Mouse (Mus musculus) liver, embryonic 13.5 days (tissue): ENCODE results near the gene Fam234a. TPM values are rescaled to one million over a fixed set of nuclear protein-coding genes. Genes with fewer than 3 reads are reported as not detected.

Experiments used
- ATAC-seq: fragments of 200-750 bp; cut with Nextera tagmentation; 2 replicates; pipeline ENCODE4 v1.8.0; 2017; ENCODE audit warnings: low read depth, mild to moderate bottlenecking, moderate number of reproducible peaks, moderate library complexity
- DNase-seq: peaks from one replicate; pipeline ENCODE4 v3.0.0; 2022
- H3K27ac ChIP-seq: fragments of 300-500 bp; sonication (generic); 2 replicates; pipeline ENCODE4 v1.5.1; 2015; ENCODE audit warnings: moderate library complexity, mild to moderate bottlenecking, inconsistent platforms
- H3K27me3 ChIP-seq: fragments of 300-500 bp; sonication (generic); 2 replicates; pipeline ENCODE4 v1.6.1; 2015; ENCODE audit warnings: mild to moderate bottlenecking, inconsistent platforms
- H3K36me3 ChIP-seq: fragments of 300-500 bp; sonication (generic); 2 replicates; pipeline ENCODE4 v1.6.1; 2015; ENCODE audit warnings: mild to moderate bottlenecking, inconsistent platforms
- H3K4me1 ChIP-seq: fragments of 300-500 bp; sonication (generic); replicated peaks from 2 replicates; pipeline ENCODE4 v1.6.1; 2015; ENCODE audit warnings: inconsistent platforms
- H3K4me2 ChIP-seq: fragments of 300-500 bp; sonication (generic); 2 replicates; pipeline ENCODE4 v1.6.1; 2015; ENCODE audit warnings: inconsistent platforms, mild to moderate bottlenecking, moderate library complexity
- H3K4me3 ChIP-seq: fragments of 300-500 bp; sonication (generic); replicated peaks from 2 replicates; pipeline ENCODE4 v1.5.1; 2015; ENCODE audit warnings: mild to moderate bottlenecking, inconsistent platforms
- H3K9ac ChIP-seq: fragments of 300-500 bp; sonication (generic); 2 replicates; pipeline ENCODE4 v1.6.1; 2015; ENCODE audit warnings: mild to moderate bottlenecking, inconsistent platforms
- H3K9me3 ChIP-seq: fragments of 300-500 bp; sonication (generic); replicated peaks from 2 replicates; pipeline ENCODE4 v1.6.1; 2016; ENCODE audit warnings: inconsistent platforms
- WGBS: fragments of 180-500 bp; shearing (Covaris S2); methylation state at CpG from one replicate; pipeline ENCODE4 v1.1.7; 2015; ENCODE audit not compliant: insufficient replicate concordance; 5-methylcytosine and 5-hydroxymethylcytosine counted together
- polyA plus RNA-seq: library from polyadenylated mRNA; unstranded; fragments of >200 nt; fragmentation: Nextera tagmentation; extraction: Ambion mirVana; gene quantifications from 2 replicates; pipeline ENCODE4 v1.2.1, GENCODE M21; 2015

Gene Fam234a
- polyA plus RNA-seq, 1 experiment from 2014 or later = 12.0 TPM

DNA sequence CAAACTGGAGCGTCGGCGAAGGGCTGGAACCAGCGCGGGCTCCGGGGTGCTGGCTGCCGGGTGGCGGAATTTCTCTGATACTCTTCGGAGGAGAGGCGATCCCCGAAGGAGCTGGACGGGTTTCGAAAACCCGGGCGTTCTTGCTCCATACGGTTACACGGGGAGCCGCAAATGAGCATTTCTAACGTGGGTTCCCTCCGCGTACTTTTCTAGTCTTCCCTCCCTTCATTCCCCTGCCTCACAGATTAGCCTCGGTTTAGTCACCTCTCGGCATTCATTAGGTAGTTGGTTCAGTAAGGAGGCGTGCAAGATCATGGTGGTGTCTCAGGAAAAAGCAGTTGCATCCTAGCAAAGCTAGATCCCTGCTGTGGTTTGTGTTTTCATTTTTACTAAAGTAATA, 9.4 kb upstream of the Fam234a start:
- under 1% methylated on average over 24 of the region's 24 CpGs for WGBS
- peaks cover 28% of the 10 kb centered on the region for H3K36me3 ChIP-seq
- ATAC-seq = no peak; the same call in 1 of the 2 replicates
- H3K27me3 ChIP-seq = no peaks in the 10 kb centered on the region
- peak overlapping the region; percentile 83 for H3K4me2 ChIP-seq
- H3K27ac ChIP-seq = peak overlapping the region; percentile 96
- H3K4me1 ChIP-seq = peaks cover 23% of the 10 kb centered on the region
- H3K9ac ChIP-seq = peak overlapping the region; percentile 95
- DNase-seq = no peak
- peak overlapping the region; percentile 91 for H3K4me3 ChIP-seq
- no peaks in the 10 kb centered on the region for H3K9me3 ChIP-seq

DNA sequence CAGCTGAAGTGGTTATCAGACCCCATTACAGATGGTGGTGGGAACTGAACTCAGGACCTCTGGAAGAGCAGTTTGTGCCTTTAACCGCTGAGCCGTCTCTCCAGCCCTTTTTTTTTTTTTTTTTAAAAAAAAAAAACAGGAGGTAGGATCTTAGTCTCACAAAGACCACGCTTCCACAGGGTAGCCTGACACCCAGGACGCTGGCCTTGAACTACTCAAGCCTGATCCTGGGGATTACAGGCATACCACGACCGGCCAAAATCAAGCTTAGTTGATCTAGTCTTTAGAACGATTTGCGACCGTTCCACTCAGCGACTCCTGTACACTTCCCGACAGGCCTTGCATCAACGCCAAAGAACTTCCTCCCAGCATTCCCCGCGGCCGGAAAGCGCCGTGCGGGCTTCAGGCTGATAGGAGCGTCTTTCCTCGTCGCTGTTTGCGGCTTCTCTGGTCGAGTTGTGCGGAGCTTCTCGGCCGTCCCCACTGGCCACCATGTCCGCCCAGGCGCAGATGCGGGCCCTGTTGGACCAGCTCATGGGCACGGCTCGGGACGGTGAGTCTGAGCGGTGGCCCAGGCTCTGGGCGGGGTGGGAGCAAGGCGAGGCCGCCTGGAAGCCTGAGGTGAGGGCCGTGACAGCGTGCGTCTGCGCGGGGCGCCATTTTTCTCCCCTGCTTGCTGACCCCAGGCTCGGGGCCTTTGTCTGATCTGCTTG, 8.7 kb upstream of the Fam234a start, which contains the start of gene Luc7l:
Gene Luc7l (plus strand): TSS at position 358 of the 713 bp plus-strand sequence.
- H3K4me1 ChIP-seq = peaks cover 23% of the 10 kb centered on the region
- H3K4me3 ChIP-seq = peak within 1 kb of the TSS; percentile 91
- peak; percentile 94 for ATAC-seq
- peak within 1 kb of the TSS; percentile 95 for H3K9ac ChIP-seq
- peak within 1 kb of the TSS; percentile 83 for H3K4me2 ChIP-seq
- DNase-seq = peak; percentile 91
- under 1% methylated on average over 43 of the region's 43 CpGs for WGBS
- H3K27me3 ChIP-seq = no peaks in the 10 kb centered on the region
- H3K27ac ChIP-seq = peak within 1 kb of the TSS; percentile 96
- H3K9me3 ChIP-seq = no peaks in the 10 kb centered on the region
- H3K36me3 ChIP-seq = peaks cover 21% of the 10 kb centered on the region

DNA sequence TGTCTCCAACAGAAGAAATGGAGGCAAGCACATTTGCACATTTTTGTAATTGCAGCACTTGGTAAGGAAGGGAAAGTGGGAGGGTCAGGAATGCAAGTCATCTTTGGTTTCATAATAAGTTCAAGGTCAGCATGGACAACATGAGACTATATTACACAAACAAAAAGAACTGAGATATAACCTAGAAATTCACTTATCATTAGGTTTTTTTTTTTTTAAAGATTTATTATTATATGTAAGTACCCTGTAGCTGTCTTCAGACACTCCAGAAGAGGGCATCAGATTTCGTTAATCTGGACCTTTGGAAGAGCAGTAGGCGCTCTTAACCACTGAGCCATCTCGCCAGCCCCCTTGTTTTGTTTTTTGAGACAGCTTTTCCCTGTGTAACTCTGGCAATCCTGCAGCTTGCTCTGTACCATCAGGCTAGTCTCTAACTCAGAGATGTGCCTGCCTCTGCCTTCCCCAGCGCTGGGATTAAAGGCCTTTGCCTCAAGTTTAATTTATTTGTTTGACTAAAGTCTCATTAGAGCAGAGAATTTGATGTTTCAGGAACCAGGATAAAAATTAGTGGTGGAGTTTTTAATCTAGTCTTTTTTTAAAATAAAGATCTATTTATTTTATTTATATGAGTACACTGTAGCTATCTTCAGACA, 8.0 kb upstream of the Fam234a start:
- Histone ChIP-seq H3K9me3 (no peaks in the 10 kb centered on the region), H3K4me2 (peak overlapping the region; percentile 83), H3K4me3 (peak overlapping the region; percentile 91), H3K27me3 (no peaks in the 10 kb centered on the region), H3K36me3 (peaks cover 14% of the 10 kb centered on the region), H3K27ac (peak overlapping the region; percentile 96), H3K4me1 (peaks cover 23% of the 10 kb centered on the region), H3K9ac (peak overlapping the region; percentile 95)
- 56% methylated on average over 4 of the region's 4 CpGs for WGBS
- DNase-seq (no peak), ATAC-seq (no peak)

DNA sequence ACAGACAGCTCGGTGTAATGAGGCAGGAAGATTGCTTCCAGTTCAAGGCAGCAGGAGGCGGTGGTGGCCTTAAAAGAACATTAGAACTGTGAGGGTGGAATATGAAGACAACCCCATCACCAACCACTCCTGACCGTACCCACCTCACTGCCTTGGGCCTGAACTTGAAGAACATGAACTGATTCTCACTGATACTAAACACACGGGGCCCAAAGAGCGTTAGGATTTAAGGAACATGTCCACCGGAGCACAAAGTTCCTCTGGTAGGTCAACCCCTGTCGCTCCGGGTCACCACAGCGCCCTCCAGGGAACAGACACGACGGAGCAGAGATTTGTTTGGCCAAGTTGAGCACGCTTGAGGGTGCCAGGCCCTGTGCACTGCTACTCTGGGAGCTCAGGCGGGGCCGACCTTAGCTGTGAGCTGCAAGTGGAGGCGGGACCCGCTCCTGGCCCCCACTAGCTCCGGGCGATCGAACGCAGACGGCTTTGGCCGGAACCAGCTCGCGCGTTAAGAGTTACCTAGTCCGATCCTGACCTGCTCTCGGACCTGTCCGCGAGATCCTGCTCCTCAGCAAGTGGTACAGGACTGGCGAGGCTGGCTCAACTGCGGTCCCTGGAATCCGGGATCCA, 456 bp downstream of the Fam234a start:
- peaks cover 54% of the 10 kb centered on the region for H3K4me1 ChIP-seq
- under 1% methylated on average over 32 of the region's 32 CpGs for WGBS
- DNase-seq = peak; percentile 22

DNA sequence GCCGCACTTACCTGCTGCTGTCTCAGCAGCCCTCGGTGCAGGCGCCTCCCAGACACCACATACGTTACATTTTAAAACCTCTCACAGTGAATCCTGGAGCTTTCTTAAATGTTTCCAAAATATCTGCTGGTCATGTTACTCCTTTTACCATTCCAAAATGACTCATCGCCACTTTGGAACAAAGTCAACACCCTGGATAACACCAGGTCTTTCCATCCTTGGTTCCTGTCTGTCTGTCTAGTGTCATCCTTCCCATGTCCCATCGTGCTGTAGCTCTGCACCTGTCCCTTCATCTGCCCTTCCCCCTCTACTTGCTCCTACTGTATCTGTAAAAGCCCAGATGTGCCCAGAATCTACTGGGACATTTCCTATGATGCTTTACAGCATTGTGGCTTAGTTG, 3.1 kb downstream of the Fam234a start:
- H3K4me1 ChIP-seq = peaks cover 67% of the 10 kb centered on the region
- no peak overlapping the region for H3K9ac ChIP-seq
- no peak for ATAC-seq
- 62% methylated on average over 6 of the region's 6 CpGs for WGBS
- peak overlapping the region; percentile 70 for H3K27ac ChIP-seq
- H3K9me3 ChIP-seq = no peaks in the 10 kb centered on the region
- no peak overlapping the region for H3K4me2 ChIP-seq
- no peak overlapping the region for H3K4me3 ChIP-seq
- no peak for DNase-seq
- H3K36me3 ChIP-seq = no peaks in the 10 kb centered on the region
- H3K27me3 ChIP-seq = no peaks in the 10 kb centered on the region

More for the DNA sequence above, 456 bp downstream of the Fam234a start:
- ATAC-seq = peak; percentile 72
- Histone ChIP-seq H3K9ac (peak overlapping the region; percentile 74), H3K36me3 (no peaks in the 10 kb centered on the region), H3K9me3 (no peaks in the 10 kb centered on the region), H3K4me2 (peak overlapping the region; percentile 95), H3K4me3 (peak overlapping the region; percentile 74), H3K27me3 (no peaks in the 10 kb centered on the region), H3K27ac (peak overlapping the region; percentile 77)

DNA sequence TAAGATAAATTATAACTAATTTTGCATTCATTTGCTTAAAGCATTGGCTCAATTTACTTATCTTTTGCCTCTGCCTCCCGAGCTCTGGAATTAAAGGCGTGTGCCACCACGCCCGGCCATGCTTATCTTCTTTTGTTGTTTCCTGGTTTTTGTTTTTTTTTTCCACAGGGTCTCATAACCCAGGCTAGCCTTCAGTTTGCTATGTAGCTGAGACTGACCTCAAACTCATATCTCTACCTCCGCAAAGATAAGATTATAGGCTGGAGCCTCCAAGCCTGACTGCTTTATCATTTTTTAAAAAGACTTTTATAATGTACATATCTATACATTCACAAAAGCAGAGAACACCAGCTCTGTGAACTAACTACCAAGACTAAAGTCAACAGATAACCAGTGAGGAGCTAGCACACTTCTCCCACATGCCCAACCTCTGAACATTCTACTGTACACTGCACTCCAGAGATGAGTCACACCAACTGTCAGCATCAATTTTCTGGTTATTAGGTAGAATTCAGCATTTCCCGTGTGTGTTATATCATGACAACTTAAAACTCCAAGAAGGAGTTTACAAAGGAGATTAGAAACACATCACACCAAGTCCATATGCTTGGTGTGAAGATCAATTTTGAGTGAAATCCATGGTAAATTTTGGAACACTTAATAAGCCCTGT, 3.8 kb downstream of the Fam234a start:
- peak overlapping the region; percentile 70 for H3K27ac ChIP-seq
- no peak for DNase-seq
- H3K36me3 ChIP-seq = no peaks in the 10 kb centered on the region
- peak; percentile 25; the same call in 1 of the 2 replicates for ATAC-seq
- H3K27me3 ChIP-seq = no peaks in the 10 kb centered on the region
- H3K4me1 ChIP-seq = peaks cover 74% of the 10 kb centered on the region
- whole genome bisulfite sequencing = 17% methylated on average over 6 of the region's 6 CpGs
- H3K4me3 ChIP-seq = no peak overlapping the region
- H3K9ac ChIP-seq = no peak overlapping the region
- H3K4me2 ChIP-seq = 0 out of 2 replicates have a peak overlapping the region, but pooled peaks have one; percentile 15
- no peaks in the 10 kb centered on the region for H3K9me3 ChIP-seq

DNA sequence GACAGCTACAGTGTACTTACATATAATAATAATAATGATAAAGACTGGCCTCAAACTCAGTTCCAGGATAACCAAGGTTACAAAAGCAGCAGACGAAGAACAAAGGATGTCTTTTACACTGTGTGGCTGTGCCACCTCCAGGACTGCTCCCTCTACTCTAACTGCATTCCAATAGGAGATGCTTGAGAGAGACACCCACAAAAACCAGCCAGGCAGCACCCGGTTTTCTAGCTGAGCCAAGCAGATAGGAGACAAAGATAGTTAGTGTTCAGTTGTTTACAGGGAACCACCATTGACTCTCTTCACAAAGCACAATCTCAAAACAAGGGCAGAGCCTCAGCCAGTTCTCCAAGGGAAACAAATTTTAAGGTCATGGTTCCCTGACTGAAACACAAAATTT, 4.5 kb downstream of the Fam234a start:
- no peak overlapping the region for H3K9ac ChIP-seq
- H3K27me3 ChIP-seq = no peaks in the 10 kb centered on the region
- 40% methylated on average over 2 of the region's 2 CpGs for WGBS
- ATAC-seq = no peak
- no peak for DNase-seq
- H3K4me2 ChIP-seq = 0 out of 2 replicates have a peak overlapping the region, but pooled peaks have one; percentile 15
- H3K27ac ChIP-seq = peak overlapping the region; percentile 70
- H3K36me3 ChIP-seq = no peaks in the 10 kb centered on the region
- no peaks in the 10 kb centered on the region for H3K9me3 ChIP-seq
- H3K4me1 ChIP-seq = peaks cover 76% of the 10 kb centered on the region
- no peak overlapping the region for H3K4me3 ChIP-seq

DNA sequence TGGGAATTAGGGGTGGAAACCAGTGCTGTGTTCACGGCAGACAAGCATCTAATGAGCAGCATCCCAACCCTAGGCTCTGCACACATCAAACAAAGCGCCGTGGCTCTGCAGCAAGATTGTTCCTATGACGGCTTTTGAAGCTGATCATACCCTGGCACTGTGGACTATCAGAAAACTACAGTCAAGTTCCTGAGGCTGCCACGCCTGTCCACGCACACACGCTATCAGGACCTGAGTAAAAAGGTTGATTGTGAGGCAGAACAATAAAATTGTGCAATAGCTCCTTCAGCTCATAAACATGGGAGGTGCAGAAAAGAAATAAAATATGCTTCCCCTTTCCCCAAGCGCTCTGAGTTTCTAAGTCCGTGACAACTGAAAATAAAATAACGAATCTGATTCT, 6.4 kb downstream of the Fam234a start:
- H3K9ac ChIP-seq = no peak overlapping the region
- H3K4me1 ChIP-seq = peaks cover 57% of the 10 kb centered on the region
- no peak overlapping the region for H3K4me3 ChIP-seq
- H3K27ac ChIP-seq = no peak overlapping the region
- H3K36me3 ChIP-seq = peaks cover 2% of the 10 kb centered on the region; the same call in 1 of the 2 replicates
- WGBS = 38% methylated on average over 10 of the region's 10 CpGs
- no peak overlapping the region; the same call in 1 of the 2 replicates for H3K4me2 ChIP-seq
- ATAC-seq (peak; percentile 54), DNase-seq (no peak)
- no peaks in the 10 kb centered on the region for H3K9me3 ChIP-seq
- H3K27me3 ChIP-seq = no peaks in the 10 kb centered on the region

DNA sequence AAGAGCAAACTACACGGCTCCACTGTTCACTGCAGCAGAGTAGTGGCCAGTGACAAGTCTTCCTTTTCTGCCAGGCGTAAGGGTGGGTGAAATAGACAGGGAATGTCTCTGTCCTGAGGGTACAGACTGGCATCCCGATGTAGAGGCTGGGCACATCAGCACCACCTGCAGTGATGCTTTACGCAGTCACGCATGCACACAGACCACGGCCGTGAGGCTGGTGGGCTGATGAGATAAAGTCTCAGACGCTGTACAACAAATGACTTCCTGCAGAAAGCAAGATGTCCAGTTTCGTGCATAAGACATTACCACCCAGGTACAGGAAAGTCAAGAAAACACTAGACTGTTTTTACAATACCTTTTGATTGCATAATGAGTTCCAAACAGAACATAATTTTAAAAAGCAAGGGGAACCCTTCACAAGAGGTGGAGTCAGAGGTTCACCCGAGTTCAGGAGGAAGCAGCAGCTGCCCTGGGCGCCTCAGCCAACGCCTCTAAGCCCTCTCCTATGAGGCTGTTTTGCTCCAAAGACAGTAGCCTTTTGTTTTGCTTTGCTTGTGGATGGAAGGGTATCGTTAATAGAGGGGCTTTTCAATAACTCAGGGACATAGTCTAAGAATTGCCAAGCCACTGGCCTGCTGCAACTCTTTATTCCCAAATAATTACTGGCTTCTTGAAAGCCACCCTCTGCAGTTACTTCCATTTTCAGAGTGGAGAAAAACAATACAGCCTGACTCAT, 8.8 kb downstream of the Fam234a start:
- Histone ChIP-seq H3K4me3 (no peak overlapping the region), H3K27ac (peak overlapping the region; percentile 19; the same call in 1 of the 2 replicates), H3K9ac (no peak overlapping the region), H3K27me3 (no peaks in the 10 kb centered on the region), H3K9me3 (no peaks in the 10 kb centered on the region), H3K4me2 (no peak overlapping the region), H3K36me3 (peaks cover 4% of the 10 kb centered on the region; the same call in 1 of the 2 replicates), H3K4me1 (peaks cover 42% of the 10 kb centered on the region)
- ATAC-seq (no peak), DNase-seq (no peak)
- WGBS = 33% methylated on average over 13 of the region's 13 CpGs

DNA sequence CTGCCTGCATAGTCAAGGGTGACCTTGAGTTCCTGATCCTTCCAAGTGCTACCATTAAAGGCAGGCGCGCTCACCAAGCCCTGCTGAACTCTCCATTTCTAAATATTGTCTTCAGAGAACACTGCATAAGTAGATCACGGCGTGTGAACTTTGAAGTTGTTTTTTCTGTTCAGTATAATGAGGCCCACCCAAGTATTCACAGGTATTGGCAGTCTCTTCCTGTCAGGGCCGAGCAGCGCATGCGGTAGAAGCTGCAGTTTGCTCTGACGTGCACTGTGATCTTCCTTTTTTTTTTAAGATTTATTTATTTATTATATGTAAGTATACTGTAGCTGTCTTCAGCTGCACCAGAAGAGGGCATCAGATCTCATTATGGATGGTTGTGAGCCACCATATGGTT, 9.7 kb downstream of the Fam234a start:
- no peak for DNase-seq
- Histone ChIP-seq H3K27ac (no peak overlapping the region), H3K4me2 (no peak overlapping the region), H3K36me3 (peaks cover 4% of the 10 kb centered on the region; the same call in 1 of the 2 replicates), H3K4me1 (peaks cover 34% of the 10 kb centered on the region), H3K27me3 (no peaks in the 10 kb centered on the region), H3K4me3 (no peak overlapping the region), H3K9me3 (no peaks in the 10 kb centered on the region), H3K9ac (no peak overlapping the region)
- no peak for ATAC-seq
- WGBS = 86% methylated on average over 8 of the region's 8 CpGs
